Mouse (Mus musculus) small intestine, adult 10 weeks (tissue): ENCODE results near the gene Pgd. TPM values are rescaled to one million over a fixed set of nuclear protein-coding genes. Genes with fewer than 3 reads are reported as not detected.

Experiments
- polyA plus RNA-seq: library from polyadenylated mRNA; stranded (reverse); fragments of 350-450 nt; fragmentation: Illumina TruSeq; extraction: RNeasy Lipid Tissue Mini Kit (QIAGEN cat#74804); gene quantifications from one replicate; pipeline ENCODE4 v1.2.3, GENCODE M21; 2014; ENCODE audit warnings: low replicate concordance

The Pgd gene
- polyA plus RNA-seq, result 38.6 TPM

DNA sequence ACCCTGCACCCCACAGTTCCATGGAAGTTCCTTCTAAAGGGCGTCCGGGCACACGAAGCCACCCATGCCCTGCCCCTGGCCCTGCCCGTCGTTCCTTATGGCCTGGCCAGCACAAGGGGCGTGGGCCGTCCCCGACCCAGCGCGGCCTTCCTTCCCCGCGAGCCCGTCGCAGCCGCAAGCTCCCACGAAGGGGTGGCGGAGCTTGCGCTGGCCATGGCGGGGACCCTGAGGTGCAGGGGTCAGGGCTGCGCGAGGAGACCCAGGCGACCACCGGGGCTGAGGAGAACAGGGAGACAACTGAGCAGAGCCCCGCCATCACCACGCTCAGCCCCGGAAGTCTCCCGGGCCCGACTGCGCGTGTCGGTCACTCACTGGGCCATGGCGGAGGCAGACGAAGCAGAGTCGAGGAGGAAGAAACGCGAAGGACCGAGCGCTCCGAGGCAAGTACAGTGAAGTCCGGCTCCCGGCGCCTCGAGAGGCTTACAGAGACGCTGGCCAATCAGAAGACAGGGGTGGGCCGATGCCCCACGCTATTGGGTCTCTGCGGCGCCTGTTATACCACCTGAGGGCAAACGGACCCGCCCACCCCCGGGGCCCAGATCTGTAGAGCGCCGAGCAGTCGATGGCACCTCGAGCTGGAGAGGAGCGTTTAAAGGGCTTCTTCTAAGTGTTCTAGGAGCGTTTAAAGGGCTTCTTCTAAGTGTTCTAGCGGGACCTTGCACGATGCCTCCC is at the start of gene Pgd:
TSS of gene Pgd (minus strand) at position 557 of the 732 bp plus-strand sequence.

DNA sequence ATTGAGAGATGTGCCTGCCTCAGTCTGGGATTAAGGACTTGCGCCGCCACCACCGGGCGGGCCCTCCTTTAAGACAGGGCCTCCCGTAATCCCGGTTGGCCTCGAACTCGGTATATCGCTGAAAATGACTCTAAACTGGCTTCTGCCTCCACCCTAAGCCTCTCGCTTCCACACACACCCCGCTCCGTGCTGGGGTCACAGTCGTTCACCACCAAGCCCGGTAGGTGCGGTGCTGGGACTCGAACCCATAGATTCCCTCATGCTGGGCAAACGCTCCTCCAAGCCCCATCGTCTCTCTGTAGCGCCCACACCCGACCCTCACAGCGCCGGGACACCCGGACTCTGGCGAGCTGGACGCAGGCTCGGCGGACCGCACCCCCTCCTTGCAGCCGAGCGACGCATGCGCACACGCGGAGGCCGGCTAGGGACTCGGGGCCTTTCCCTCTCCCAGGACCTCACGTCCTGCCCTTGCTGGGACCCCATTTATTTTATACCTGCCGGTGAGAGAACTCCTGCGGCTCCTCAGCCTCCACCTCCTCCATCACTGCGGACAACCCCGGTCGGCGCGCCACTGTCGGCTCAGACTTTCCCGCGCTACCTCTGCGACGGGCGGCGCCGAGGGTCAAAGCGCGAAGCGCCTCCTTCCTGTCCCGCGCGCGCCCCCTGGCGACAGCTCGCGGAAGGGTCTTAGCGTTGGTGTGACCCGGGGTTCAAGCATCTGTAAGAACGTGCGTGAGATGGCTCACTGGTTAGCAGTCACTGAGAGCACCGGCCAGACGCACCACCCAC is 29.4 kb downstream of the Pgd start, which contains the start of gene Cenps:
TSS of gene Cenps (minus strand) at position 648 of the 789 bp plus-strand sequence.

DNA sequence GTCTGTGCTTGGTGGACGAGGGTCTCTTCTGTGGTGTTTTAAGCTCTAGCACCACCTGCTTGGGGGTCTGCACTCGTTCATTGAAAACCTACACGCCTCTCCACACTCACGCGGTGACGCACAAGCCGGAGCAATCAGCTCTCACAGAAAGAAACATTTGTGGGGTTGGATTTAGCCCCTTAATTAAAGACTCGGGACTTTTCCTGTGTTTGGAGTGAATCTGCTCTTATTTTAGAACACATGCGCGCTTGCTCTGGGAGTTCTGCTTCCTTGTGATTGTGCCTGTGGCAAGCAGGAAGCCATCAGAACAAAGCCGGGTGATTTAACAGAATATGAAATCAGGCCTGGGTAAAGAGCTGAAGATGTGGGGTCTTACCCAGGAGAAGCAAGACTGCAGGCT is 39.9 kb downstream of the Pgd start, which contains the start of gene Cort:
TSS of gene Cort (minus strand) at position 101 of the 400 bp plus-strand sequence.

DNA sequence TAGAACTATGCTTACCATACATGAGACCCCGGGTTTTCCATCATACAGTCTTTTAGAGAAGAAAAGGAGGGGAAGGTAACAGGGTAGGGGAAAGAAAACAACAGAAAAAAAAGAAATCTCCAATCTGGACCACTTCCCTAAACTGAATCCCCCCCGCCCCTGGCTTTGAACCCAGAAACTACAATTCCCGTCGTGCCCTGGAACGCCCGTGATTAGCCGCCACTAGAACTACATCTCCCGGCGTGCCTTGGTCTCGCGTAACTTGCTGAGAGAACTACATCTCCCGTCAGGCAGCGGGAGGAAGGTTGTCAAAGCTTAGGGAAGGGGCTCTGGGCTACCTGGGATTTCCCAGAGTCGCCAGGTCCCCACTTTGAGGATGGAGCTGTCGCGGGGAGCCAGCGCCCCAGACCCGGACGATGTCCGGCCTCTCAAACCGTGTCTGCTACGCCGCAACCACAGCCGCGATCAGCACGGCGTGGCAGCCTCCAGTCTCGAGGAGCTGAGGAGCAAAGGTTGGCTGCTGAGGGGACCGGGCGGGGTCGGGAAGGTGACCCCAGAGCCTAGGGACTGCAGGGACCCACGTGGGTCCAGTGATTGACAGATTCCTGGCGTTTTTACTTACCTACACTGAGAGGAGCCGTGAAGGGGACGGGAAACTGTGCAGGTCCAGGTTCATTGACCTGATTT is 62.6 kb downstream of the Pgd start, which contains the start of gene Dffa:
TSS of gene Dffa (plus strand) at position 272 of the 687 bp plus-strand sequence.

Other genes starting within 250 kb of the Pgd start
- gene Pex14, start 66.9 kb downstream of the Pgd start, polyA plus RNA-seq, result 0.71 TPM
- 6.4 TPM for gene Dffa, start 62.6 kb downstream of the Pgd start, polyA plus RNA-seq
- not detected for gene Cort, start 40.0 kb downstream of the Pgd start, polyA plus RNA-seq
- gene Cenps, start 29.1 kb downstream of the Pgd start, polyA plus RNA-seq, result 3.5 TPM
- 42.9 TPM for gene Kif1b, start 140.9 kb upstream of the Pgd start, polyA plus RNA-seq